Mouse (Mus musculus): Measurements from ENCODE around the gene Bivm.

Bivm gene

GRCm38 (mm10) chr1:44173903-44174302 lies 55.1 kb downstream of the Bivm start:
- in situ Hi-C loops (cut with MboI, MseI): no loop called here

- in situ Hi-C loops (cut with MboI, MseI): no loop called here
These were observed 59.3 kb downstream of the Bivm start for GRCm38 (mm10) chr1:44178086-44178485.

- in situ Hi-C loops (cut with MboI, MseI): no loop called here
These were observed 67.6 kb downstream of the Bivm start for GRCm38 (mm10) chr1:44186396-44186795.

Data from T-helper 2 cell (primary cell).